Mouse (Mus musculus): ENCODE measurements around the gene H2-DMb2. TPM values are rescaled to one million over a fixed set of nuclear protein-coding genes. Genes with fewer than 3 reads are reported as not detected.
A peak's percentile ranks its signal among the peaks of the same experiment; 100 is the strongest.

The H2-DMb2 gene
- polyA plus RNA-seq, 1 experiment from 2014 or later, result 6.1 TPM

- H3K27me3 ChIP-seq (ENCODE audit: control insufficient read depth, insufficient read depth, low read length), result no peaks in the 10 kb centered on the region
- no peak overlapping the region for H3K9ac ChIP-seq (ENCODE audit: low read length)
- H3K36me3 ChIP-seq (ENCODE audit: control insufficient read depth, insufficient read depth), result no peaks in the 10 kb centered on the region
- no peak overlapping the region for H3K27ac ChIP-seq (ENCODE audit: low read length)
- no peaks in the 10 kb centered on the region for H3K4me1 ChIP-seq (ENCODE audit: control insufficient read depth, insufficient read depth, low read length)
- H3K4me3 ChIP-seq (ENCODE audit: low read length), result no peak overlapping the region
- no peak overlapping the region for H3K4me2 ChIP-seq (ENCODE audit: low read depth, low read length)
- no peaks in the 10 kb centered on the region for H3K9me3 ChIP-seq (replicated peaks; ENCODE audit: control insufficient read depth, low read length)
- no peak for ATAC-seq (replicated peaks; ENCODE audit: extremely low read depth, insufficient read depth, low FRiP score)
- WGBS, result 83% methylated on average over 9 of the region's 9 CpGs
These were observed 38.3 kb upstream of the H2-DMb2 start for GRCm38 (mm10) chr17:34104804-34105203.

- Histone ChIP-seq H3K36me3 (ENCODE audit: control insufficient read depth, insufficient read depth) (peaks cover 4% of the 10 kb centered on the region), H3K27me3 (ENCODE audit: control insufficient read depth, insufficient read depth, low read length) (no peaks in the 10 kb centered on the region), H3K27ac (ENCODE audit: low read length) (no peak overlapping the region), H3K4me1 (ENCODE audit: control insufficient read depth, insufficient read depth, low read length) (no peaks in the 10 kb centered on the region), H3K9me3 (replicated peaks; ENCODE audit: control insufficient read depth, low read length) (no peaks in the 10 kb centered on the region), H3K4me2 (ENCODE audit: low read depth, low read length) (no peak overlapping the region), H3K4me3 (ENCODE audit: low read length) (no peak overlapping the region), H3K9ac (ENCODE audit: low read length) (no peak overlapping the region)
- no peak for ATAC-seq (replicated peaks; ENCODE audit: extremely low read depth, insufficient read depth, low FRiP score)
- 80% methylated on average over 7 of the region's 7 CpGs for WGBS
These were observed 36.6 kb upstream of the H2-DMb2 start for GRCm38 (mm10) chr17:34106555-34106954.

GRCm38 (mm10) chr17:34107109-34107867 lies 35.8 kb upstream of the H2-DMb2 start:
- H3K27me3 ChIP-seq (ENCODE audit: control insufficient read depth, insufficient read depth, low read length), result no peaks in the 10 kb centered on the region
- WGBS, result 77% methylated on average over 7 of the region's 7 CpGs

GRCm38 (mm10) chr17:34108460-34108859 lies 34.6 kb upstream of the H2-DMb2 start:
- H3K9ac ChIP-seq (ENCODE audit: low read length), result no peak overlapping the region
- peaks cover 23% of the 10 kb centered on the region for H3K36me3 ChIP-seq (ENCODE audit: control insufficient read depth, insufficient read depth)
- H3K9me3 ChIP-seq (replicated peaks; ENCODE audit: control insufficient read depth, low read length), result no peaks in the 10 kb centered on the region
- H3K4me1 ChIP-seq (ENCODE audit: control insufficient read depth, insufficient read depth, low read length), result no peaks in the 10 kb centered on the region
- H3K27me3 ChIP-seq (ENCODE audit: control insufficient read depth, insufficient read depth, low read length), result no peaks in the 10 kb centered on the region
- no peak for ATAC-seq (replicated peaks; ENCODE audit: extremely low read depth, insufficient read depth, low FRiP score)
- H3K27ac ChIP-seq (ENCODE audit: low read length), result no peak overlapping the region
- no peak overlapping the region for H3K4me3 ChIP-seq (ENCODE audit: low read length)
- no peak overlapping the region for H3K4me2 ChIP-seq (ENCODE audit: low read depth, low read length)
- WGBS, result 87% methylated on average over 5 of the region's 6 CpGs

More at GRCm38 (mm10) chr17:34107109-34107867, 35.8 kb upstream of the H2-DMb2 start:
- Histone ChIP-seq H3K4me3 (ENCODE audit: low read length) (no peak overlapping the region), H3K36me3 (ENCODE audit: control insufficient read depth, insufficient read depth) (peaks cover 11% of the 10 kb centered on the region), H3K4me1 (ENCODE audit: control insufficient read depth, insufficient read depth, low read length) (no peaks in the 10 kb centered on the region), H3K4me2 (ENCODE audit: low read depth, low read length) (no peak overlapping the region), H3K9me3 (replicated peaks; ENCODE audit: control insufficient read depth, low read length) (no peaks in the 10 kb centered on the region), H3K27ac (ENCODE audit: low read length) (no peak overlapping the region), H3K9ac (ENCODE audit: low read length) (no peak overlapping the region)
- ATAC-seq (replicated peaks; ENCODE audit: extremely low read depth, insufficient read depth, low FRiP score), result no peak

GRCm38 (mm10) chr17:34109038-34109805 lies 33.9 kb upstream of the H2-DMb2 start:
- Histone ChIP-seq H3K36me3 (ENCODE audit: control insufficient read depth, insufficient read depth) (peaks cover 30% of the 10 kb centered on the region), H3K4me1 (ENCODE audit: control insufficient read depth, insufficient read depth, low read length) (no peaks in the 10 kb centered on the region), H3K27me3 (ENCODE audit: control insufficient read depth, insufficient read depth, low read length) (no peaks in the 10 kb centered on the region), H3K9me3 (replicated peaks; ENCODE audit: control insufficient read depth, low read length) (no peaks in the 10 kb centered on the region), H3K4me2 (ENCODE audit: low read depth, low read length) (no peak overlapping the region), H3K4me3 (ENCODE audit: low read length) (no peak overlapping the region), H3K27ac (ENCODE audit: low read length) (no peak overlapping the region), H3K9ac (ENCODE audit: low read length) (no peak overlapping the region)
- ATAC-seq (replicated peaks; ENCODE audit: extremely low read depth, insufficient read depth, low FRiP score), result no peak
- WGBS, result 78% methylated on average over 14 of the region's 14 CpGs

GRCm38 (mm10) chr17:34109806-34110195 lies 33.3 kb upstream of the H2-DMb2 start:
- no peaks in the 10 kb centered on the region for H3K4me1 ChIP-seq (ENCODE audit: control insufficient read depth, insufficient read depth, low read length)
- ATAC-seq (replicated peaks; ENCODE audit: extremely low read depth, insufficient read depth, low FRiP score), result no peak
- WGBS, result 74% methylated on average over 3 of the region's 3 CpGs
- no peak overlapping the region for H3K4me2 ChIP-seq (ENCODE audit: low read depth, low read length)
- H3K9ac ChIP-seq (ENCODE audit: low read length), result no peak overlapping the region
- peaks cover 35% of the 10 kb centered on the region for H3K36me3 ChIP-seq (ENCODE audit: control insufficient read depth, insufficient read depth)
- no peaks in the 10 kb centered on the region for H3K27me3 ChIP-seq (ENCODE audit: control insufficient read depth, insufficient read depth, low read length)
- H3K27ac ChIP-seq (ENCODE audit: low read length), result no peak overlapping the region
- no peak overlapping the region for H3K4me3 ChIP-seq (ENCODE audit: low read length)
- no peaks in the 10 kb centered on the region for H3K9me3 ChIP-seq (replicated peaks; ENCODE audit: control insufficient read depth, low read length)

- no peak for ATAC-seq (replicated peaks; ENCODE audit: extremely low read depth, insufficient read depth, low FRiP score)
- Histone ChIP-seq H3K9me3 (replicated peaks; ENCODE audit: control insufficient read depth, low read length) (no peaks in the 10 kb centered on the region), H3K27ac (ENCODE audit: low read length) (no peak overlapping the region), H3K4me1 (ENCODE audit: control insufficient read depth, insufficient read depth, low read length) (peaks cover 2% of the 10 kb centered on the region; the same call in 1 of the 2 replicates), H3K36me3 (ENCODE audit: control insufficient read depth, insufficient read depth) (peaks cover 40% of the 10 kb centered on the region), H3K27me3 (ENCODE audit: control insufficient read depth, insufficient read depth, low read length) (no peaks in the 10 kb centered on the region), H3K4me2 (ENCODE audit: low read depth, low read length) (no peak overlapping the region), H3K4me3 (ENCODE audit: low read length) (no peak overlapping the region), H3K9ac (ENCODE audit: low read length) (no peak overlapping the region)
- 48% methylated on average over 8 of the region's 8 CpGs for WGBS
These were observed 32.8 kb upstream of the H2-DMb2 start for GRCm38 (mm10) chr17:34110309-34110708.

- WGBS, result 91% methylated on average over 7 of the region's 7 CpGs
- Histone ChIP-seq H3K27ac (ENCODE audit: low read length) (no peak overlapping the region), H3K9me3 (replicated peaks; ENCODE audit: control insufficient read depth, low read length) (no peaks in the 10 kb centered on the region), H3K36me3 (ENCODE audit: control insufficient read depth, insufficient read depth) (peaks cover 59% of the 10 kb centered on the region), H3K27me3 (ENCODE audit: control insufficient read depth, insufficient read depth, low read length) (no peaks in the 10 kb centered on the region), H3K4me2 (ENCODE audit: low read depth, low read length) (no peak overlapping the region), H3K4me3 (ENCODE audit: low read length) (no peak overlapping the region), H3K4me1 (ENCODE audit: control insufficient read depth, insufficient read depth, low read length) (peaks cover 15% of the 10 kb centered on the region), H3K9ac (ENCODE audit: low read length) (no peak overlapping the region)
- no peak for ATAC-seq (replicated peaks; ENCODE audit: extremely low read depth, insufficient read depth, low FRiP score)
These were observed 29.0 kb upstream of the H2-DMb2 start for GRCm38 (mm10) chr17:34114114-34114513.

GRCm38 (mm10) chr17:34116736-34117370 lies 26.3 kb upstream of the H2-DMb2 start:
- H3K9ac ChIP-seq (ENCODE audit: low read length), result peak overlapping the region; percentile 91
- no peaks in the 10 kb centered on the region for H3K27me3 ChIP-seq (ENCODE audit: control insufficient read depth, insufficient read depth, low read length)
- peaks cover 52% of the 10 kb centered on the region for H3K36me3 ChIP-seq (ENCODE audit: control insufficient read depth, insufficient read depth)
- H3K4me2 ChIP-seq (ENCODE audit: low read depth, low read length), result peak overlapping the region; percentile 82
- H3K4me1 ChIP-seq (ENCODE audit: control insufficient read depth, insufficient read depth, low read length), result peaks cover 15% of the 10 kb centered on the region
- no peak overlapping the region for H3K27ac ChIP-seq (ENCODE audit: low read length)
- 28% methylated on average over 7 of the region's 7 CpGs for WGBS
- peak overlapping the region; percentile 94 for H3K4me3 ChIP-seq (ENCODE audit: low read length)
- H3K9me3 ChIP-seq (replicated peaks; ENCODE audit: control insufficient read depth, low read length), result no peaks in the 10 kb centered on the region
- ATAC-seq (replicated peaks; ENCODE audit: extremely low read depth, insufficient read depth, low FRiP score), result no peak
